Mouse (Mus musculus) adrenal gland (tissue): Measurements from ENCODE around the gene Slc30a5.

ENCODE experiments used
- intact Hi-C: fragments of 180-260 bp; cut with DNase I; formaldehyde crosslinking; loops from one replicate; pipeline ENCODE4 v1.15.1; 2025

Slc30a5 gene

GRCm38 (mm10) chr13:100843016-100843725 is 9.9 kb upstream of the Slc30a5 start:
- intact Hi-C loops, result no loop called here

- intact Hi-C loops, result no loop called here
These were observed 8.5 kb upstream of the Slc30a5 start for GRCm38 (mm10) chr13:100841741-100842140.

- intact Hi-C loops, result no loop called here
These were observed 1.6 kb upstream of the Slc30a5 start for GRCm38 (mm10) chr13:100834777-100835176.

GRCm38 (mm10) chr13:100833640-100834002 is 394 bp upstream of the Slc30a5 start:
- intact Hi-C loops, result no loop called here

- intact Hi-C loops, result no loop called here
These were observed 1.0 kb downstream of the Slc30a5 start for GRCm38 (mm10) chr13:100832188-100832587.

GRCm38 (mm10) chr13:100831123-100831522 is 2.1 kb downstream of the Slc30a5 start:
- intact Hi-C loops, result no loop called here

- intact Hi-C loops, result no loop called here
These were observed 7.4 kb downstream of the Slc30a5 start for GRCm38 (mm10) chr13:100825627-100826410.

GRCm38 (mm10) chr13:100824916-100825315 is 8.3 kb downstream of the Slc30a5 start:
- intact Hi-C loops, result no loop called here

GRCm38 (mm10) chr13:100824306-100824705 is 8.9 kb downstream of the Slc30a5 start:
- intact Hi-C loops, result no loop called here

GRCm38 (mm10) chr13:100823863-100824262 is 9.4 kb downstream of the Slc30a5 start:
- intact Hi-C loops, result no loop called here

- intact Hi-C loops, result no loop called here
These were observed 18.8 kb downstream of the Slc30a5 start for GRCm38 (mm10) chr13:100814451-100814850.

GRCm38 (mm10) chr13:100805776-100806175 is 27.5 kb downstream of the Slc30a5 start:
- intact Hi-C loops, result no loop called here

- intact Hi-C loops, result no loop called here
These were observed 36.1 kb downstream of the Slc30a5 start for GRCm38 (mm10) chr13:100797171-100797570.

GRCm38 (mm10) chr13:100789083-100789482 is 44.1 kb downstream of the Slc30a5 start:
- intact Hi-C loops, result loop anchor here (10.0 kb wide), 1 partner anchor 64 kb away; no protein-coding TSS in a partner anchor

GRCm38 (mm10) chr13:100788057-100788456 is 45.2 kb downstream of the Slc30a5 start:
- intact Hi-C loops, result loop anchor here (10.0 kb wide), 1 partner anchor 63 kb away; no protein-coding TSS in a partner anchor

- intact Hi-C loops, result loop anchor here (10.0 kb wide), 1 partner anchor 63 kb away; no protein-coding TSS in a partner anchor
These were observed 45.8 kb downstream of the Slc30a5 start for GRCm38 (mm10) chr13:100787316-100788010.

- intact Hi-C loops, result loop anchor here (10.0 kb wide), 1 partner anchor 62 kb away; no protein-coding TSS in a partner anchor
These were observed 46.8 kb downstream of the Slc30a5 start, which contains the start of gene Ccnb1 for GRCm38 (mm10) chr13:100786414-100786867. TSS of gene Ccnb1 (minus strand) at chr13:100786570.

- intact Hi-C loops, result loop anchor here (10.0 kb wide), 1 partner anchor 61 kb away; no protein-coding TSS in a partner anchor
These were observed 47.3 kb downstream of the Slc30a5 start for GRCm38 (mm10) chr13:100785806-100786413.

- intact Hi-C loops, result no loop called here
These were observed 55.7 kb downstream of the Slc30a5 start for GRCm38 (mm10) chr13:100777491-100777890.

- intact Hi-C loops, result no loop called here
These were observed 56.5 kb downstream of the Slc30a5 start for GRCm38 (mm10) chr13:100776710-100777109.

GRCm38 (mm10) chr13:100776056-100776419 is 57.2 kb downstream of the Slc30a5 start:
- intact Hi-C loops, result no loop called here
